Comparison of ENCODE assay signal across 9 mouse cellular contexts in the genomic region with DNA sequence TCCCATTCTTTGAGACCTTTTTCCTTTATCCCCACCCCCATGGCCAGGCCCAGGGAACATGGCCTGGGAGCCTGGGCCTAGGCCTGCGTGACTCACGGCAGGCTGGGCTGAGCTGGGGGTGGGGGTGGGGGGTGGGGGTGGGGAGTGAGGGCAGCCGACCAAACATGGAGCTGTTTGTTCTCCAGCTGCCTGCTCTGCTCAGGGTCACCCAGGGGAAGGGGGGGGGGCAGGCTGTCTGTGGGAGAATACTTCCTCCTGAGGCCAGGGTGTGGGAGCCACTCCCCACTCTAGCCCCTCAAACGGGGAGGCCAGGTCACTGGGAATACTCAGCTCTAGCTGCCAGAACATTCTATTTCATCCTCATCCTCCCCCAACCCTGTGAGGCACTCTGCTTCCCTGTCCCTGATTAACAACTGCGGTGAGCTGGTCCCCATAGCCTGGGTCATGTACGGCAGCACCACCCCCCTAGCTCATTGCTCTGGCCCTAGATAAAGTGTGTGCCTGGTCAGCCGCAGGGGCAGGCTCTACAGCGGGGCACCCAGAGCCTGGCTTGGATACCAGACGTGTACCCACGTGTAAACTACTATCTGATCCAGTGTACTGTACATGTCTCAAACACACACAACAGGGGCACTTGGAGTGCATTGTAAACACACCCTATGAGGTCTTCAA. TPM values are rescaled to one million over a fixed set of nuclear protein-coding genes. Genes with fewer than 3 reads are reported as not detected.
A peak's percentile ranks its signal among the peaks of the same experiment; 100 is the strongest.
DNase-seq lines count a peak whose midpoint lies in the region; ATAC-seq and TF ChIP-seq lines count a peak whose summit lies in the region.
"Had no signal": no experiment of that assay in that cellular context is flagged by ENCODE, and none has a peak within 500 bp of the region (broad histone marks: within the 10 kb centered on the region; RNA-seq: fewer than 3 reads in every experiment).

No protein-coding gene starts in this region.

- H3K27me3 ChIP-seq in hindbrain, embryonic 12.5 days, result peaks cover 20% of the 10 kb centered on the region
- H3K27me3 ChIP-seq in midbrain, embryonic 13.5 days, result peaks cover 38% of the 10 kb centered on the region

- H3K4me3 ChIP-seq in hindbrain, embryonic 12.5 days, result no peak overlapping the region
- H3K4me3 ChIP-seq in midbrain, embryonic 13.5 days (replicated peaks), result no peak overlapping the region
- H3K4me3 ChIP-seq in left cerebral cortex, adult 2 months, result no peak overlapping the region

- peak overlapping the region; percentile 75 for H3K27ac ChIP-seq in hindbrain, embryonic 12.5 days
- H3K27ac ChIP-seq in midbrain, embryonic 13.5 days, result peak overlapping the region; percentile 81
- H3K27ac ChIP-seq in left cerebral cortex, adult 2 months, result no peak overlapping the region

- peak; percentile 44 for ATAC-seq in hindbrain, embryonic 12.5 days (ENCODE audit: low FRiP score)
- ATAC-seq in midbrain, embryonic 13.5 days, result peak; percentile 41

- 8% methylated on average over 10 of the region's 10 CpGs for WGBS in hindbrain, embryonic 12.5 days
- WGBS in midbrain, embryonic 13.5 days, result 5% methylated on average over 10 of the region's 10 CpGs

- peaks cover 73% of the 10 kb centered on the region for H3K4me1 ChIP-seq in hindbrain, embryonic 12.5 days
- H3K4me1 ChIP-seq in midbrain, embryonic 13.5 days (replicated peaks), result peaks cover 83% of the 10 kb centered on the region

- H3K4me2 ChIP-seq in hindbrain, embryonic 12.5 days (replicated peaks), result peak overlapping the region; percentile 15
- no peak overlapping the region for H3K4me2 ChIP-seq in midbrain, embryonic 13.5 days (replicated peaks)

- no peaks in the 10 kb centered on the region for H3K9me3 ChIP-seq in hindbrain, embryonic 12.5 days (replicated peaks)
- no peaks in the 10 kb centered on the region for H3K9me3 ChIP-seq in midbrain, embryonic 13.5 days

- no peaks in the 10 kb centered on the region for H3K36me3 ChIP-seq in hindbrain, embryonic 12.5 days
- H3K36me3 ChIP-seq in midbrain, embryonic 13.5 days, result no peaks in the 10 kb centered on the region

- no peak for TF ChIP-seq CTCF in left cerebral cortex, adult 2 months (IDR thresholded peaks at IDR 0.05)

- peak; percentile 23 for DNase-seq in gastrocnemius, postnatal 25 days
- DNase-seq in gastrocnemius, postnatal 4 days (ENCODE audit: low spot score in 2 of 2), result no peak
- DNase-seq in adrenal gland, postnatal 36 days, result peak; percentile 43 to 76
- no peak for DNase-seq in left cerebral cortex, adult 2 months (ENCODE audit: extremely low spot score in 1 of 2, low spot score in 2 of 2)
- no peak for DNase-seq in left cerebral cortex, postnatal 36 days (ENCODE audit: low spot score in 2 of 2)
- DNase-seq in left cerebral cortex, adult 9 months (ENCODE audit: low spot score in 2 of 2), result no peak

- intact Hi-C loops in left cerebral cortex, adult 2 months (cut with DNase I), result no loop called here
- intact Hi-C loops in left cerebral cortex, postnatal 36 days (cut with DNase I), result no loop called here

- H3K9ac ChIP-seq in hindbrain, embryonic 12.5 days, result no peak overlapping the region; the same call in 1 of the 2 replicates
- H3K9ac ChIP-seq in midbrain, embryonic 13.5 days (replicated peaks), result peak overlapping the region; percentile 46; the same call in 1 of the 2 replicates

RNA-seq across cellular contexts. Expression of gene Cacna1h, which starts 28.2 kb away (rescaled TPM):
- 1 to 10 TPM; 1.5 to 1.6 TPM for total RNA-seq in gastrocnemius, postnatal 25 days (2021)
- total RNA-seq in gastrocnemius, postnatal 4 days (2021), result 10 to 100 TPM; 20.2 to 22.7 TPM
- total RNA-seq in adrenal gland, postnatal 36 days (2021), result 10 to 100 TPM; 58.7 to 97.3 TPM
- polyA plus RNA-seq in hindbrain, embryonic 12.5 days (2016; fragmentation: Nextera tagmentation; extraction: Ambion mirVana), result 12.5 and 12.7 TPM in 2 replicates
- polyA plus RNA-seq in midbrain, embryonic 13.5 days (2015; fragmentation: Nextera tagmentation; extraction: Ambion mirVana), result 8.6 and 11.5 TPM in 2 replicates
- total RNA-seq in left cerebral cortex, adult 2 months (2021), result 10 to 100 TPM; 45.2 to 48.0 TPM
- total RNA-seq in left cerebral cortex, postnatal 36 days (2021), result 10 to 100 TPM; 29.7 to 53.7 TPM

RNA-seq across cellular contexts. Expression of gene Tpsg1, which starts 36.3 kb away (rescaled TPM):
- total RNA-seq in gastrocnemius, postnatal 25 days (2021), result not detected
- total RNA-seq in gastrocnemius, postnatal 4 days (2021), result under 1 TPM; 0.54 to 0.60 TPM
- total RNA-seq in adrenal gland, postnatal 36 days (2021), result not detected
- 0.86 TPM in 1 of 2 replicates, not detected in the other for polyA plus RNA-seq in hindbrain, embryonic 12.5 days (2016; fragmentation: Nextera tagmentation; extraction: Ambion mirVana)
- 1.1 TPM in 1 of 2 replicates, not detected in the other for polyA plus RNA-seq in midbrain, embryonic 13.5 days (2015; fragmentation: Nextera tagmentation; extraction: Ambion mirVana)
- total RNA-seq in left cerebral cortex, adult 2 months (2021), result not detected
- total RNA-seq in left cerebral cortex, postnatal 36 days (2021), result not detected
- total RNA-seq: layer of hippocampus, postnatal 14 days had no signal

RNA-seq across cellular contexts. Expression of gene Tpsb2, which starts 39.3 kb away (rescaled TPM):
- total RNA-seq in gastrocnemius, postnatal 25 days (2021), result 1 to 10 TPM; 3.4 to 7.6 TPM
- total RNA-seq in gastrocnemius, postnatal 4 days (2021), result 100 to 1,000 TPM in 1 of 2 experiments, 10 to 100 TPM in 1; 86.0 to 110 TPM
- total RNA-seq in adrenal gland, postnatal 36 days (2021), result 1 to 10 TPM; 2.8 to 3.2 TPM
- polyA plus RNA-seq in hindbrain, embryonic 12.5 days (2016; fragmentation: Nextera tagmentation; extraction: Ambion mirVana), result not detected in 2 replicates
- polyA plus RNA-seq in midbrain, embryonic 13.5 days (2015; fragmentation: Nextera tagmentation; extraction: Ambion mirVana), result not detected in 2 replicates
- total RNA-seq in left cerebral cortex, adult 2 months (2021), result not detected
- not detected for total RNA-seq in left cerebral cortex, postnatal 36 days (2021)

RNA-seq across cellular contexts. Expression of gene Tekt4, which starts 49.1 kb away (rescaled TPM):
- not detected for total RNA-seq in gastrocnemius, postnatal 25 days (2021)
- not detected for total RNA-seq in gastrocnemius, postnatal 4 days (2021)
- total RNA-seq in adrenal gland, postnatal 36 days (2021), result not detected
- polyA plus RNA-seq in hindbrain, embryonic 12.5 days (2016; fragmentation: Nextera tagmentation; extraction: Ambion mirVana), result 1.0 and 1.7 TPM in 2 replicates
- polyA plus RNA-seq in midbrain, embryonic 13.5 days (2015; fragmentation: Nextera tagmentation; extraction: Ambion mirVana), result 0.50 and 0.81 TPM in 2 replicates
- total RNA-seq in left cerebral cortex, adult 2 months (2021), result 1 to 10 TPM; 2.1 to 2.4 TPM
- 1 to 10 TPM; 1.8 to 3.5 TPM for total RNA-seq in left cerebral cortex, postnatal 36 days (2021)

RNA-seq across cellular contexts. Expression of gene Tpsab1, which starts 60.0 kb away (rescaled TPM):
- 1 to 10 TPM; 1.3 to 3.1 TPM for total RNA-seq in gastrocnemius, postnatal 25 days (2021)
- total RNA-seq in gastrocnemius, postnatal 4 days (2021), result 10 to 100 TPM; 34.5 to 40.2 TPM
- 1 to 10 TPM in 1 of 2 experiments, under 1 TPM in 1; 0.63 to 1.2 TPM for total RNA-seq in adrenal gland, postnatal 36 days (2021)
- not detected in 2 replicates for polyA plus RNA-seq in hindbrain, embryonic 12.5 days (2016; fragmentation: Nextera tagmentation; extraction: Ambion mirVana)
- not detected in 2 replicates for polyA plus RNA-seq in midbrain, embryonic 13.5 days (2015; fragmentation: Nextera tagmentation; extraction: Ambion mirVana)
- total RNA-seq in left cerebral cortex, adult 2 months (2021), result not detected
- not detected for total RNA-seq in left cerebral cortex, postnatal 36 days (2021)
- total RNA-seq: layer of hippocampus, postnatal 14 days had no signal

Comparison
In these comparisons a context has a peak if more than half of its experiments do, and no peak if none do; other contexts are left out.
1. DNase-seq: peak in gastrocnemius, postnatal 25 days (single experiment) and adrenal gland, postnatal 36 days (2 of 2); none in gastrocnemius, postnatal 4 days (0 of 2), left cerebral cortex, adult 2 months (0 of 2), left cerebral cortex, postnatal 36 days (0 of 2) and left cerebral cortex, adult 9 months (0 of 2).
2. RNA of gene Cacna1h, which starts 28.2 kb away (total RNA-seq): 58.7 to 97.3 TPM in adrenal gland, postnatal 36 days, 29.7 to 53.7 TPM in left cerebral cortex, postnatal 36 days, 45.2 to 48.0 TPM in left cerebral cortex, adult 2 months and 20.2 to 22.7 TPM in gastrocnemius, postnatal 4 days; 1.5 to 1.6 TPM in gastrocnemius, postnatal 25 days; every median in the first group is over 4 times any median in the second.
3. RNA of gene Tpsb2, which starts 39.3 kb away (total RNA-seq): 86.0 to 110 TPM in gastrocnemius, postnatal 4 days; 3.4 to 7.6 TPM in gastrocnemius, postnatal 25 days, 2.8 to 3.2 TPM in adrenal gland, postnatal 36 days, not detected in left cerebral cortex, adult 2 months and not detected in left cerebral cortex, postnatal 36 days; every median in the first group is over 10 times any median in the second.